Comparison of ENCODE assay signal across 8 mouse cellular contexts in genomic region chr15:99703104-99703503, GRCm38 (mm10). TPM values are rescaled to one million over a fixed set of nuclear protein-coding genes. Genes with fewer than 3 reads are reported as not detected.
A peak's percentile ranks its signal among the peaks of the same experiment; 100 is the strongest.
DNase-seq lines count a peak whose midpoint lies in the region; ATAC-seq and TF ChIP-seq lines count a peak whose summit lies in the region.

No protein-coding gene starts in this region.

- peak overlapping the region; percentile 87; the same call in 1 of the 2 replicates for H3K9ac ChIP-seq in kidney, postnatal 0 days (ENCODE audit: low read depth, low read length)
- peak overlapping the region; percentile 96 for H3K9ac ChIP-seq in embryonic facial prominence, embryonic 13.5 days
- H3K9ac ChIP-seq in hindbrain, postnatal 0 days (replicated peaks; ENCODE audit: low read length), result peak overlapping the region; percentile 96
- H3K9ac ChIP-seq in neural tube, embryonic 12.5 days, result peak overlapping the region; percentile 94

- ATAC-seq in kidney, postnatal 0 days (replicated peaks; ENCODE audit: low FRiP score, low read depth), result no peak
- ATAC-seq in embryonic facial prominence, embryonic 13.5 days (ENCODE audit: insufficient number of reproducible peaks, insufficient read depth, low FRiP score, low TSS enrichment, low read depth), result no peak
- ATAC-seq in hindbrain, postnatal 0 days, result no peak
- no peak for ATAC-seq in neural tube, embryonic 12.5 days (ENCODE audit: low FRiP score, low read depth)

- DNase-seq in kidney, postnatal 0 days (ENCODE audit: low spot score), result no peak
- DNase-seq in kidney, adult 9 months, result no peak
- no peak for DNase-seq in hindbrain, postnatal 0 days (ENCODE audit: low spot score)
- DNase-seq in right cerebral cortex, postnatal 36 days (ENCODE audit: low spot score in 2 of 2), result no peak
- no peak for DNase-seq in frontal cortex, postnatal 14 days (ENCODE audit: low spot score in 2 of 2)
- DNase-seq in urinary bladder, postnatal 10 days (ENCODE audit: low spot score), result no peak

- no peaks in the 10 kb centered on the region for H3K27me3 ChIP-seq in kidney, postnatal 0 days (ENCODE audit: insufficient read depth, low read length)
- peaks cover 8% of the 10 kb centered on the region; the same call in 1 of the 2 replicates for H3K27me3 ChIP-seq in embryonic facial prominence, embryonic 13.5 days
- no peaks in the 10 kb centered on the region for H3K27me3 ChIP-seq in hindbrain, postnatal 0 days (ENCODE audit: insufficient read depth, low read length)
- no peaks in the 10 kb centered on the region for H3K27me3 ChIP-seq in neural tube, embryonic 12.5 days (replicated peaks)

- H3K4me3 ChIP-seq in kidney, postnatal 0 days (replicated peaks; ENCODE audit: low read depth, low read length), result peak overlapping the region; percentile 73
- H3K4me3 ChIP-seq in embryonic facial prominence, embryonic 13.5 days, result peak overlapping the region; percentile 80
- peak overlapping the region; percentile 94 for H3K4me3 ChIP-seq in hindbrain, postnatal 0 days (ENCODE audit: low read length)
- peak overlapping the region; percentile 78 for H3K4me3 ChIP-seq in neural tube, embryonic 12.5 days

- no peaks in the 10 kb centered on the region for H3K9me3 ChIP-seq in kidney, postnatal 0 days (replicated peaks; ENCODE audit: low read length)
- no peaks in the 10 kb centered on the region for H3K9me3 ChIP-seq in embryonic facial prominence, embryonic 13.5 days
- no peaks in the 10 kb centered on the region for H3K9me3 ChIP-seq in hindbrain, postnatal 0 days (ENCODE audit: low read length)
- no peaks in the 10 kb centered on the region for H3K9me3 ChIP-seq in neural tube, embryonic 12.5 days

- no peak for TF ChIP-seq CTCF in kidney, postnatal 0 days (IDR thresholded peaks at IDR 0.05; ENCODE audit: low read depth)
- no peak; the same call in 1 of the 2 replicates for TF ChIP-seq CTCF in hindbrain, postnatal 0 days (IDR thresholded peaks at IDR 0.05; ENCODE audit: low read depth)

- 62% methylated on average over 9 of the region's 9 CpGs for WGBS in kidney, postnatal 0 days
- 52% methylated on average over 9 of the region's 9 CpGs for WGBS in embryonic facial prominence, embryonic 13.5 days
- 52% methylated on average over 9 of the region's 9 CpGs for WGBS in hindbrain, postnatal 0 days
- WGBS in neural tube, embryonic 12.5 days, result 60% methylated on average over 9 of the region's 9 CpGs

- H3K4me1 ChIP-seq in kidney, postnatal 0 days (replicated peaks; ENCODE audit: insufficient read depth, low read length), result peaks cover 27% of the 10 kb centered on the region
- peaks cover 38% of the 10 kb centered on the region for H3K4me1 ChIP-seq in embryonic facial prominence, embryonic 13.5 days
- H3K4me1 ChIP-seq in hindbrain, postnatal 0 days (ENCODE audit: insufficient read depth, low read length), result peaks cover 14% of the 10 kb centered on the region; the same call in 1 of the 2 replicates
- peaks cover 38% of the 10 kb centered on the region for H3K4me1 ChIP-seq in neural tube, embryonic 12.5 days

- peak overlapping the region; percentile 98 for H3K27ac ChIP-seq in kidney, postnatal 0 days
- peak overlapping the region; percentile 96 for H3K27ac ChIP-seq in embryonic facial prominence, embryonic 13.5 days
- peak overlapping the region; percentile 95; the same call in 1 of the 2 replicates for H3K27ac ChIP-seq in hindbrain, postnatal 0 days
- peak overlapping the region; percentile 91 for H3K27ac ChIP-seq in neural tube, embryonic 12.5 days

- H3K36me3 ChIP-seq in kidney, postnatal 0 days (ENCODE audit: insufficient read depth, low read length), result peaks cover 23% of the 10 kb centered on the region
- H3K36me3 ChIP-seq in embryonic facial prominence, embryonic 13.5 days, result peaks cover 37% of the 10 kb centered on the region
- H3K36me3 ChIP-seq in hindbrain, postnatal 0 days (ENCODE audit: insufficient read depth, low read length), result peaks cover 20% of the 10 kb centered on the region
- peaks cover 35% of the 10 kb centered on the region for H3K36me3 ChIP-seq in neural tube, embryonic 12.5 days

- peak overlapping the region; percentile 71 for H3K4me2 ChIP-seq in kidney, postnatal 0 days (ENCODE audit: low read length)
- H3K4me2 ChIP-seq in embryonic facial prominence, embryonic 13.5 days, result peak overlapping the region; percentile 80
- peak overlapping the region; percentile 67 for H3K4me2 ChIP-seq in hindbrain, postnatal 0 days (ENCODE audit: low read depth, low read length)
- H3K4me2 ChIP-seq in neural tube, embryonic 12.5 days (replicated peaks), result peak overlapping the region; percentile 97

RNA-seq across cellular contexts. Expression of gene Smarcd1, which starts 1.2 kb away (rescaled TPM):
- 44.2 and 46.5 TPM in 2 replicates for polyA plus RNA-seq in kidney, postnatal 0 days (2015; fragmentation: Nextera tagmentation; extraction: Ambion mirVana)
- polyA plus RNA-seq in embryonic facial prominence, embryonic 13.5 days (2015; fragmentation: Nextera tagmentation; extraction: Ambion mirVana), result 55.0 and 73.1 TPM in 2 replicates
- total RNA-seq in hindbrain, postnatal 0 days (2014; rRNA removed), result 74.0 and 89.4 TPM in 2 replicates
- polyA plus RNA-seq in hindbrain, postnatal 0 days (2015; fragmentation: Nextera tagmentation; extraction: Ambion mirVana), result 78.1 and 91.2 TPM in 2 replicates
- 142 and 146 TPM in 2 replicates for polyA plus RNA-seq in neural tube, embryonic 12.5 days (2016; fragmentation: Nextera tagmentation; extraction: Ambion mirVana)

RNA-seq across cellular contexts. Expression of gene Gm17349, which starts 2.2 kb away (rescaled TPM):
- polyA plus RNA-seq in kidney, postnatal 0 days (2015; fragmentation: Nextera tagmentation; extraction: Ambion mirVana), result not detected in 2 replicates
- polyA plus RNA-seq in embryonic facial prominence, embryonic 13.5 days (2015; fragmentation: Nextera tagmentation; extraction: Ambion mirVana), result not detected in 2 replicates
- total RNA-seq in hindbrain, postnatal 0 days (2014; rRNA removed), result not detected in 2 replicates
- not detected in 2 replicates for polyA plus RNA-seq in hindbrain, postnatal 0 days (2015; fragmentation: Nextera tagmentation; extraction: Ambion mirVana)
- polyA plus RNA-seq in neural tube, embryonic 12.5 days (2016; fragmentation: Nextera tagmentation; extraction: Ambion mirVana), result not detected in 2 replicates

RNA-seq across cellular contexts. Expression of gene Gpd1, which starts 14.2 kb away (rescaled TPM):
- polyA plus RNA-seq in kidney, postnatal 0 days (2015; fragmentation: Nextera tagmentation; extraction: Ambion mirVana), result 46.1 and 54.1 TPM in 2 replicates
- polyA plus RNA-seq in embryonic facial prominence, embryonic 13.5 days (2015; fragmentation: Nextera tagmentation; extraction: Ambion mirVana), result 0.37 and 1.0 TPM in 2 replicates
- total RNA-seq in hindbrain, postnatal 0 days (2014; rRNA removed), result 2.8 and 3.7 TPM in 2 replicates
- polyA plus RNA-seq in hindbrain, postnatal 0 days (2015; fragmentation: Nextera tagmentation; extraction: Ambion mirVana), result 2.5 TPM in 2 replicates
- 0.97 and 1.4 TPM in 2 replicates for polyA plus RNA-seq in neural tube, embryonic 12.5 days (2016; fragmentation: Nextera tagmentation; extraction: Ambion mirVana)

RNA-seq across cellular contexts. Expression of gene Cox14, which starts 22.3 kb away (rescaled TPM):
- polyA plus RNA-seq in kidney, postnatal 0 days (2015; fragmentation: Nextera tagmentation; extraction: Ambion mirVana), result 279 and 297 TPM in 2 replicates
- polyA plus RNA-seq in embryonic facial prominence, embryonic 13.5 days (2015; fragmentation: Nextera tagmentation; extraction: Ambion mirVana), result 144 and 179 TPM in 2 replicates
- 61.2 and 101 TPM in 2 replicates for total RNA-seq in hindbrain, postnatal 0 days (2014; rRNA removed)
- 201 and 202 TPM in 2 replicates for polyA plus RNA-seq in hindbrain, postnatal 0 days (2015; fragmentation: Nextera tagmentation; extraction: Ambion mirVana)
- 169 and 170 TPM in 2 replicates for polyA plus RNA-seq in neural tube, embryonic 12.5 days (2016; fragmentation: Nextera tagmentation; extraction: Ambion mirVana)

RNA-seq across cellular contexts. Expression of gene Asic1, which starts 32.9 kb away (rescaled TPM):
- polyA plus RNA-seq in kidney, postnatal 0 days (2015; fragmentation: Nextera tagmentation; extraction: Ambion mirVana), result 1.1 and 1.5 TPM in 2 replicates
- polyA plus RNA-seq in embryonic facial prominence, embryonic 13.5 days (2015; fragmentation: Nextera tagmentation; extraction: Ambion mirVana), result 3.3 and 4.2 TPM in 2 replicates
- 127 and 143 TPM in 2 replicates for total RNA-seq in hindbrain, postnatal 0 days (2014; rRNA removed)
- 32.0 and 37.1 TPM in 2 replicates for polyA plus RNA-seq in hindbrain, postnatal 0 days (2015; fragmentation: Nextera tagmentation; extraction: Ambion mirVana)
- 54.3 and 62.6 TPM in 2 replicates for polyA plus RNA-seq in neural tube, embryonic 12.5 days (2016; fragmentation: Nextera tagmentation; extraction: Ambion mirVana)

Comparison
In these comparisons a context has a peak if more than half of its experiments do, and no peak if none do; other contexts are left out.
1. RNA of gene Gpd1, which starts 14.2 kb away (polyA plus RNA-seq): 46.1 to 54.1 TPM in kidney, postnatal 0 days; 2.5 TPM in hindbrain, postnatal 0 days, 0.97 to 1.4 TPM in neural tube, embryonic 12.5 days and 0.37 to 1.0 TPM in embryonic facial prominence, embryonic 13.5 days; every median in the first group is over 10 times any median in the second.
2. Peak in every context shown above with its lines, with median percentiles within 50 percentile points of each other: H3K27ac ChIP-seq, H3K4me2 ChIP-seq, H3K4me3 ChIP-seq and H3K9ac ChIP-seq.